Mouse (Mus musculus) CH12.LX (cell line): ENCODE results near the gene Ndufv2. TPM values are rescaled to one million over a fixed set of nuclear protein-coding genes. Genes with fewer than 3 reads are reported as not detected.
A peak's percentile ranks its signal among the peaks of the same experiment; 100 is the strongest.
"Not testable (repeated sequence)": the region's sequence is repeated elsewhere in the genome, so short reads cannot be mapped to it uniquely, and the experiment has no call there.

Source experiments
- DNase-seq: peaks from one replicate; pipeline ENCODE4 v3.0.0-alpha.2; 2013; ENCODE audit errors: extremely low read depth
- H3K27ac ChIP-seq: 2 replicates; pipeline ENCODE4 v1.5.1; 2012; ENCODE audit warnings: low read depth, mild to moderate bottlenecking, control low read depth, moderate library complexity; ENCODE audit not compliant: insufficient read depth
- H3K27me3 ChIP-seq: replicated peaks from 2 replicates; pipeline ENCODE3; 2012; ENCODE audit warnings: inconsistent platforms
- H3K36me3 ChIP-seq, 2 experiments: replicated peaks in 1 of 2; 2 replicates each; pipeline versions ENCODE3 to v1.6.1; 2012; ENCODE audit warnings: inconsistent platforms in 1 of 2, low read length in 1 of 2, mild to moderate bottlenecking in 1 of 2, mixed read lengths in 1 of 2, moderate library complexity in 1 of 2; ENCODE audit not compliant: control insufficient read depth in 1 of 2, insufficient read depth in 1 of 2
- H3K4me1 ChIP-seq, 2 experiments: 2 replicates each; pipeline ENCODE4 v1.6.1; 2012; ENCODE audit warnings: inconsistent platforms in 1 of 2, moderate library complexity in 1 of 2; ENCODE audit not compliant: insufficient read depth in 2 of 2, control insufficient read depth in 1 of 2
- H3K4me2 ChIP-seq: 2 replicates; pipeline ENCODE4 v1.6.1; 2012; ENCODE audit warnings: low read depth, mild to moderate bottlenecking, control low read depth; ENCODE audit not compliant: poor library complexity, insufficient read depth, severe bottlenecking
- H3K4me3 ChIP-seq, 3 experiments: fragments of 150-350 bp in 1 of 3; sonication (generic) in 1 of 3; replicated peaks in 1 of 3; 2 replicates each; pipeline versions ENCODE3 to v1.5.1; 2011 to 2012; ENCODE audit warnings: low read depth in 2 of 3, low read length in 2 of 3, mild to moderate bottlenecking in 2 of 3, moderate library complexity in 2 of 3, control low read depth in 1 of 3, improper control_type of control experiment in 1 of 3, inconsistent platforms in 1 of 3, mixed read lengths in 1 of 3; ENCODE audit not compliant: poor library complexity in 1 of 3
- H3K79me2 ChIP-seq: replicated peaks from 2 replicates; pipeline ENCODE4 v1.6.1; 2012; ENCODE audit warnings: mild to moderate bottlenecking, moderate library complexity; ENCODE audit not compliant: control insufficient read depth, poor library complexity, insufficient read depth, severe bottlenecking; ENCODE audit errors: extremely low read depth
- H3K9ac ChIP-seq: 2 replicates; pipeline ENCODE4 v1.6.1; 2012; ENCODE audit warnings: low read depth, mild to moderate bottlenecking, control low read depth, moderate library complexity; ENCODE audit not compliant: insufficient read depth
- H3K9me3 ChIP-seq: replicated peaks from 2 replicates; pipeline ENCODE3; 2012; ENCODE audit warnings: low read length, inconsistent platforms, mixed read lengths
- BHLHE40 ChIP-seq: IDR thresholded peaks from 2 replicates; pipeline ENCODE4 v1.6.1; 2011; ENCODE audit warnings: mild to moderate bottlenecking, low read depth, low read length, improper control_type of control experiment
- CHD1 ChIP-seq: IDR thresholded peaks from 2 replicates; pipeline ENCODE4 v1.6.1; 2012; ENCODE audit warnings: low read depth, low read length, improper control_type of control experiment, inconsistent platforms
- E2F4 ChIP-seq: IDR thresholded peaks from 2 replicates; pipeline ENCODE4 v1.6.1; 2011; ENCODE audit warnings: low read depth, low read length, improper control_type of control experiment; ENCODE audit not compliant: insufficient replicate concordance
- ELF1 ChIP-seq: IDR thresholded peaks from 2 replicates; pipeline ENCODE4 v1.6.1; 2014; ENCODE audit warnings: low read depth, mild to moderate bottlenecking, inconsistent platforms, low read length, improper control_type of control experiment
- EP300 ChIP-seq: IDR thresholded peaks from 2 replicates; pipeline ENCODE4 v1.6.1; 2011; ENCODE audit warnings: low read length, improper control_type of control experiment
- HCFC1 ChIP-seq: IDR thresholded peaks from 2 replicates; pipeline ENCODE4 v1.6.1; 2012; ENCODE audit warnings: low read depth, mild to moderate bottlenecking, inconsistent platforms, low read length, improper control_type of control experiment
- IRF4 ChIP-seq: IDR thresholded peaks from 2 replicates; pipeline ENCODE4 v1.6.1; 2014; ENCODE audit warnings: low read depth, mild to moderate bottlenecking, inconsistent platforms, low read length, improper control_type of control experiment
- JUN ChIP-seq: IDR thresholded peaks from 2 replicates; pipeline ENCODE4 v1.6.1; 2011; ENCODE audit warnings: low read depth, mild to moderate bottlenecking, low read length, improper control_type of control experiment, moderate library complexity; ENCODE audit not compliant: insufficient read depth
- JUND ChIP-seq: conservative IDR thresholded peaks from 2 replicates; pipeline ENCODE4 v1.6.1; 2011; ENCODE audit warnings: low read depth, low read length, improper control_type of control experiment
- MAFK ChIP-seq: IDR thresholded peaks from 2 replicates; pipeline ENCODE4 v1.6.1; 2011; ENCODE audit warnings: low read length, improper control_type of control experiment; ENCODE audit not compliant: insufficient replicate concordance
- MAX ChIP-seq: IDR thresholded peaks from 2 replicates; pipeline ENCODE4 v1.6.1; 2011; ENCODE audit warnings: low read length, improper control_type of control experiment
- MXI1 ChIP-seq: IDR thresholded peaks from 2 replicates; pipeline ENCODE4 v1.6.1; 2011; ENCODE audit warnings: mild to moderate bottlenecking, low read depth, low read length, improper control_type of control experiment
- MYC ChIP-seq: IDR thresholded peaks from 2 replicates; pipeline ENCODE4 v1.6.1; 2011; ENCODE audit warnings: low read depth, mild to moderate bottlenecking, improper control_type of control experiment, low read length
- NELFE ChIP-seq: IDR thresholded peaks from 2 replicates; pipeline ENCODE4 v1.6.1; 2011; ENCODE audit warnings: low read depth, low read length, improper control_type of control experiment
- PAX5 ChIP-seq: IDR thresholded peaks from 2 replicates; pipeline ENCODE4 v1.6.1; 2012; ENCODE audit warnings: low read length, inconsistent platforms, mixed read lengths
- POLR2AphosphoS2 ChIP-seq: IDR thresholded peaks from 2 replicates; pipeline ENCODE4 v1.6.1; 2011; ENCODE audit warnings: low read depth, low read length, improper control_type of control experiment
- RCOR1 ChIP-seq: conservative IDR thresholded peaks from 2 replicates; pipeline ENCODE4 v1.6.1; 2012; ENCODE audit warnings: low read depth, mild to moderate bottlenecking, inconsistent platforms, low read length, improper control_type of control experiment
- SIN3A ChIP-seq: IDR thresholded peaks from 2 replicates; pipeline ENCODE4 v1.6.1; 2012; ENCODE audit warnings: low read length, improper control_type of control experiment, inconsistent platforms
- SMC3 ChIP-seq: IDR thresholded peaks from 2 replicates; pipeline ENCODE4 v1.6.1; 2011; ENCODE audit warnings: low read depth, low read length, improper control_type of control experiment
- TBP ChIP-seq: conservative IDR thresholded peaks from 2 replicates; pipeline ENCODE4 v1.6.1; 2011; ENCODE audit warnings: low read depth, low read length, improper control_type of control experiment
- TCF12 ChIP-seq: IDR thresholded peaks from 2 replicates; pipeline ENCODE4 v1.6.1; 2014; ENCODE audit warnings: low read depth, mild to moderate bottlenecking, inconsistent platforms, low read length, improper control_type of control experiment
- UBTF ChIP-seq: IDR thresholded peaks from 2 replicates; pipeline ENCODE4 v1.6.1; 2012; ENCODE audit warnings: low read depth, mild to moderate bottlenecking, inconsistent platforms, low read length, improper control_type of control experiment, moderate library complexity
- USF2 ChIP-seq: conservative IDR thresholded peaks from 2 replicates; pipeline ENCODE4 v1.6.1; 2011; ENCODE audit warnings: low read depth, low read length, improper control_type of control experiment
- ZC3H11A ChIP-seq: IDR thresholded peaks from 2 replicates; pipeline ENCODE4 v1.6.1; 2012; ENCODE audit warnings: low read depth, mild to moderate bottlenecking, inconsistent platforms, low read length, improper control_type of control experiment
- ZKSCAN1 ChIP-seq: IDR thresholded peaks from 2 replicates; pipeline ENCODE4 v1.6.1; 2012; ENCODE audit warnings: low read depth, inconsistent platforms, low read length, improper control_type of control experiment, borderline replicate concordance
- ZMIZ1 ChIP-seq: IDR thresholded peaks from 2 replicates; pipeline ENCODE4 v1.6.1; 2012; ENCODE audit warnings: low read depth, mild to moderate bottlenecking, inconsistent platforms, low read length, improper control_type of control experiment
- dilution Hi-C: fragments of 300-500 bp; cut with MboI; formaldehyde crosslinking; loops from 2 replicates; pipeline ENCODE4 v1.14.3; 2020; ENCODE audit warnings: low sequenced_read_pairs; ENCODE audit not compliant: extremely low pct_unique_long_range_greater_than_20kb, extremely low pct_ligation_motif_present
- in situ Hi-C: fragments of 300-500 bp; cut with MboI; formaldehyde crosslinking; loops from 3 replicates; pipeline ENCODE4 v1.14.3; 2019; ENCODE audit warnings: low sequenced_read_pairs, low pct_ligation_motif_present, low pct_unique_long_range_greater_than_20kb, mixed read lengths
- polyA plus RNA-seq: library from polyadenylated mRNA; unstranded; fragments of >175 nt; gene quantifications from 2 replicates; pipeline ENCODE4 v1.2.1, GENCODE M21; 2012; ENCODE audit warnings: low read depth; ENCODE audit not compliant: insufficient read length
- total RNA-seq, 2 experiments: library from RNA; depleted of rRNA; stranded (reverse); fragments of 300-350 nt in 1 of 2; fragments of >200 nt in 1 of 2; gene quantifications; 2 replicates each; pipeline ENCODE4 v1.2.3; 2012 to 2014

The Ndufv2 gene
- total and polyA plus RNA-seq, 3 experiments = 108 to 260 (median 201) TPM

- H3K79me2 ChIP-seq = peaks cover 41% of the 10 kb centered on the region
- in situ Hi-C loops (no loop called here), dilution Hi-C loops (no loop called here)
- H3K9ac ChIP-seq = peak overlapping the region; percentile 32; the same call in 1 of the 2 replicates
- H3K4me3 ChIP-seq = no peak overlapping the region
- H3K4me2 ChIP-seq = peak overlapping the region; percentile 97
- DNase-seq = no peak
- H3K4me1 ChIP-seq = peaks cover 0 to 7% of the 10 kb centered on the region in 2 experiments; a peak in 2 of 4 replicates
- peaks cover 5% of the 10 kb centered on the region for H3K27me3 ChIP-seq
- H3K9me3 ChIP-seq = peaks cover 4% of the 10 kb centered on the region
- peaks cover 0 to 17% of the 10 kb centered on the region in 2 experiments for H3K36me3 ChIP-seq
- TF ChIP-seq MXI1 = peak; percentile 68
- TF ChIP-seq EP300 = peak; percentile 56
- TF ChIP-seq IRF4 = peak; percentile 64
- TF ChIP-seq BHLHE40 = peak; percentile 53
- TF ChIP-seq JUND = peak; percentile 75
- TF ChIP-seq RCOR1 = 0 out of 2 replicates have a peak, but pooled peaks have one; percentile 15
- TF ChIP-seq E2F4 = no peak
- 0 out of 2 replicates have a peak, but pooled peaks have one; percentile 45 for TF ChIP-seq CHD1
- peak; percentile 48; the same call in 1 of the 2 replicates for TF ChIP-seq JUN
- TF ChIP-seq POLR2AphosphoS2 = no peak
- no peak for TF ChIP-seq HCFC1
- peak; percentile 70 for TF ChIP-seq SIN3A
- TF ChIP-seq MYC = 0 out of 2 replicates have a peak, but pooled peaks have one; percentile 40
- TF ChIP-seq, all 38 proteins: peak for 10
- H3K27ac ChIP-seq = peak overlapping the region; percentile 42
Observed at GRCm38 (mm10) chr17:66073971-66074370, 27.4 kb downstream of the Ndufv2 start.

- Histone ChIP-seq H3K79me2 (peaks cover 40% of the 10 kb centered on the region), H3K4me1 (peaks cover 9 to 19% of the 10 kb centered on the region in 2 experiments)
- H3K9me3 ChIP-seq, H3K4me2 ChIP-seq, in situ Hi-C loops, H3K27ac ChIP-seq, H3K4me3 ChIP-seq, DNase-seq, H3K9ac ChIP-seq, H3K27me3 ChIP-seq, dilution Hi-C loops, H3K36me3 ChIP-seq: not testable (repeated sequence)
Observed at GRCm38 (mm10) chr17:66069036-66069435, 32.3 kb downstream of the Ndufv2 start.

GRCm38 (mm10) chr17:66065115-66065514, 36.2 kb downstream of the Ndufv2 start:
- TF ChIP-seq TCF12 (no peak), SMC3 (no peak), ZMIZ1 (no peak), MAX (no peak), TBP (no peak), UBTF (no peak), POLR2AphosphoS2 (no peak), PAX5 (no peak), USF2 (no peak), ZKSCAN1 (no peak), ZC3H11A (no peak), JUN (no peak), NELFE (no peak), MAFK (no peak), ELF1 (no peak)
- in situ Hi-C loops = no loop called here
- peaks cover 31% of the 10 kb centered on the region for H3K79me2 ChIP-seq
- H3K27me3 ChIP-seq = no peaks in the 10 kb centered on the region
- no peaks in the 10 kb centered on the region for H3K9me3 ChIP-seq
- H3K4me3 ChIP-seq = no peak overlapping the region
- H3K9ac ChIP-seq = peak overlapping the region; percentile 49; the same call in 1 of the 2 replicates
- H3K36me3 ChIP-seq = no peaks in the 10 kb centered on the region
- dilution Hi-C loops = no loop called here
- peak; percentile 42 for DNase-seq
- H3K4me2 ChIP-seq = peak overlapping the region; percentile 90
- H3K4me1 ChIP-seq = peaks cover 12 to 32% of the 10 kb centered on the region in 2 experiments
- H3K27ac ChIP-seq = peak overlapping the region; percentile 46; the same call in 1 of the 2 replicates
